Mouse (Mus musculus): Measurements from ENCODE around the gene 3110040M04Rik. TPM values are rescaled to one million over a fixed set of nuclear protein-coding genes. Genes with fewer than 3 reads are reported as not detected.
"Not testable (repeated sequence)": the region's sequence is repeated elsewhere in the genome, so short reads cannot be mapped to it uniquely, and the experiment has no call there.

Gene 3110040M04Rik
- polyA plus RNA-seq, 1 experiment = not detected

GRCm38 (mm10) chr1:151198120-151198519 lies 5.8 kb upstream of the 3110040M04Rik start, which contains the start of gene Gm47995:
Gm47995 (plus strand) TSS chr1:151198448.
- H3K4me3 ChIP-seq (ENCODE audit: extremely low read depth, insufficient read depth, insufficient read length); DNase-seq (ENCODE audit: low read depth in 1 of 2, low spot score in 2 of 2); H3K36me3 ChIP-seq (ENCODE audit: control insufficient read depth, insufficient read depth, low read length); H3K27me3 ChIP-seq (ENCODE audit: control insufficient read depth, insufficient read depth, low read length); H3K27ac ChIP-seq (ENCODE audit: insufficient read depth, low read length); H3K4me1 ChIP-seq (ENCODE audit: control insufficient read depth, insufficient read depth, insufficient read length): not testable (repeated sequence)
- WGBS = 62% methylated on average over 3 of the region's 4 CpGs

- not testable (repeated sequence) for H3K27ac ChIP-seq (ENCODE audit: insufficient read depth, low read length); H3K27me3 ChIP-seq (ENCODE audit: control insufficient read depth, insufficient read depth, low read length); H3K4me1 ChIP-seq (ENCODE audit: control insufficient read depth, insufficient read depth, insufficient read length); H3K4me3 ChIP-seq (ENCODE audit: extremely low read depth, insufficient read depth, insufficient read length); DNase-seq (ENCODE audit: low read depth in 1 of 2, low spot score in 2 of 2); H3K36me3 ChIP-seq (ENCODE audit: control insufficient read depth, insufficient read depth, low read length)
Measured at GRCm38 (mm10) chr1:151200620-151201019, 3.3 kb upstream of the 3110040M04Rik start.

- H3K36me3 ChIP-seq (ENCODE audit: control insufficient read depth, insufficient read depth, low read length); H3K4me1 ChIP-seq (ENCODE audit: control insufficient read depth, insufficient read depth, insufficient read length); H3K27me3 ChIP-seq (ENCODE audit: control insufficient read depth, insufficient read depth, low read length); DNase-seq (ENCODE audit: low read depth in 1 of 2, low spot score in 2 of 2); H3K27ac ChIP-seq (ENCODE audit: insufficient read depth, low read length); H3K4me3 ChIP-seq (ENCODE audit: extremely low read depth, insufficient read depth, insufficient read length): not testable (repeated sequence)
- 83% methylated on average over 3 of the region's 5 CpGs for WGBS
Measured at GRCm38 (mm10) chr1:151202771-151203170, 1.1 kb upstream of the 3110040M04Rik start.

GRCm38 (mm10) chr1:151208493-151208892 lies 4.6 kb downstream of the 3110040M04Rik start:
- not testable (repeated sequence) for H3K27me3 ChIP-seq (ENCODE audit: control insufficient read depth, insufficient read depth, low read length); H3K4me1 ChIP-seq (ENCODE audit: control insufficient read depth, insufficient read depth, insufficient read length); H3K27ac ChIP-seq (ENCODE audit: insufficient read depth, low read length); H3K36me3 ChIP-seq (ENCODE audit: control insufficient read depth, insufficient read depth, low read length); DNase-seq (ENCODE audit: low read depth in 1 of 2, low spot score in 2 of 2); H3K4me3 ChIP-seq (ENCODE audit: extremely low read depth, insufficient read depth, insufficient read length)
- WGBS = 86% methylated on average over 4 of the region's 5 CpGs

GRCm38 (mm10) chr1:151208944-151209343 lies 5.0 kb downstream of the 3110040M04Rik start:
- H3K27me3 ChIP-seq (ENCODE audit: control insufficient read depth, insufficient read depth, low read length); H3K4me3 ChIP-seq (ENCODE audit: extremely low read depth, insufficient read depth, insufficient read length); H3K36me3 ChIP-seq (ENCODE audit: control insufficient read depth, insufficient read depth, low read length); H3K27ac ChIP-seq (ENCODE audit: insufficient read depth, low read length); DNase-seq (ENCODE audit: low read depth in 1 of 2, low spot score in 2 of 2); H3K4me1 ChIP-seq (ENCODE audit: control insufficient read depth, insufficient read depth, insufficient read length): not testable (repeated sequence)

- H3K27me3 ChIP-seq (ENCODE audit: control insufficient read depth, insufficient read depth, low read length); H3K4me3 ChIP-seq (ENCODE audit: extremely low read depth, insufficient read depth, insufficient read length); H3K36me3 ChIP-seq (ENCODE audit: control insufficient read depth, insufficient read depth, low read length); H3K4me1 ChIP-seq (ENCODE audit: control insufficient read depth, insufficient read depth, insufficient read length); DNase-seq (ENCODE audit: low read depth in 1 of 2, low spot score in 2 of 2); H3K27ac ChIP-seq (ENCODE audit: insufficient read depth, low read length): not testable (repeated sequence)
- WGBS = 81% methylated on average over 5 of the region's 8 CpGs
Measured at GRCm38 (mm10) chr1:151209824-151210355, 6.0 kb downstream of the 3110040M04Rik start, which contains the start of gene Gm47996. Gm47996 (plus strand) TSS chr1:151210131.

GRCm38 (mm10) chr1:151211666-151212065 lies 7.7 kb downstream of the 3110040M04Rik start:
- DNase-seq (ENCODE audit: low read depth in 1 of 2, low spot score in 2 of 2); H3K4me3 ChIP-seq (ENCODE audit: extremely low read depth, insufficient read depth, insufficient read length); H3K27ac ChIP-seq (ENCODE audit: insufficient read depth, low read length); H3K4me1 ChIP-seq (ENCODE audit: control insufficient read depth, insufficient read depth, insufficient read length); H3K27me3 ChIP-seq (ENCODE audit: control insufficient read depth, insufficient read depth, low read length); H3K36me3 ChIP-seq (ENCODE audit: control insufficient read depth, insufficient read depth, low read length): not testable (repeated sequence)
- WGBS = 82% methylated on average over 5 of the region's 5 CpGs

GRCm38 (mm10) chr1:151214862-151215261 lies 10.9 kb downstream of the 3110040M04Rik start:
- Histone ChIP-seq H3K27ac (ENCODE audit: insufficient read depth, low read length) (no peak overlapping the region), H3K27me3 (ENCODE audit: control insufficient read depth, insufficient read depth, low read length) (no peaks in the 10 kb centered on the region), H3K4me1 (ENCODE audit: control insufficient read depth, insufficient read depth, insufficient read length) (peaks cover 2% of the 10 kb centered on the region; the same call in 1 of the 2 replicates), H3K36me3 (ENCODE audit: control insufficient read depth, insufficient read depth, low read length) (no peaks in the 10 kb centered on the region), H3K4me3 (ENCODE audit: extremely low read depth, insufficient read depth, insufficient read length) (no peak overlapping the region)
- DNase-seq (ENCODE audit: low read depth in 1 of 2, low spot score in 2 of 2) = no peak
- TF ChIP-seq POLR2A (IDR thresholded peaks at IDR 0.05; ENCODE audit: low read depth, low read length) (no peak), CTCF (IDR thresholded peaks at IDR 0.05; ENCODE audit: extremely low read depth, insufficient read depth, insufficient read length, insufficient replicate concordance) (no peak)
- 63% methylated on average over 2 of the region's 2 CpGs for WGBS
